Mouse (Mus musculus): Measurements from ENCODE around the gene Tgfbr3. TPM values are rescaled to one million over a fixed set of nuclear protein-coding genes. Genes with fewer than 3 reads are reported as not detected.

The Tgfbr3 gene
- polyA plus RNA-seq, 1 experiment from 2014 or later = 4.3 TPM

GRCm38 (mm10) chr5:107102916-107103315 lies 186.5 kb downstream of the Tgfbr3 start:
- H3K9ac ChIP-seq (ENCODE audit: low read depth, low read length) = no peak overlapping the region
- 57% methylated on average over 4 of the region's 4 CpGs for WGBS

GRCm38 (mm10) chr5:107101684-107102083 lies 187.7 kb downstream of the Tgfbr3 start:
- no peak for ATAC-seq
- no peak overlapping the region for H3K27ac ChIP-seq (ENCODE audit: low read length)
- WGBS = 75% methylated on average over 4 of the region's 4 CpGs
- H3K9ac ChIP-seq (ENCODE audit: low read depth, low read length) = no peak overlapping the region
- no peaks in the 10 kb centered on the region for H3K4me1 ChIP-seq (ENCODE audit: control insufficient read depth, insufficient read depth, low read length)
- H3K9me3 ChIP-seq (replicated peaks; ENCODE audit: control insufficient read depth, low read length, poor library complexity, severe bottlenecking) = no peaks in the 10 kb centered on the region
- no peak overlapping the region for H3K4me3 ChIP-seq (ENCODE audit: low read depth, low read length)
- no peaks in the 10 kb centered on the region for H3K36me3 ChIP-seq (ENCODE audit: control insufficient read depth, insufficient read depth, low read length)
- no peak overlapping the region for H3K4me2 ChIP-seq (ENCODE audit: low read length)
- no peaks in the 10 kb centered on the region for H3K27me3 ChIP-seq (ENCODE audit: control insufficient read depth, insufficient read depth, low read depth, low read length)

More at GRCm38 (mm10) chr5:107102916-107103315, 186.5 kb downstream of the Tgfbr3 start:
- Histone ChIP-seq H3K9me3 (replicated peaks; ENCODE audit: control insufficient read depth, low read length, poor library complexity, severe bottlenecking) (no peaks in the 10 kb centered on the region), H3K4me2 (ENCODE audit: low read length) (no peak overlapping the region), H3K4me3 (ENCODE audit: low read depth, low read length) (no peak overlapping the region), H3K27me3 (ENCODE audit: control insufficient read depth, insufficient read depth, low read depth, low read length) (no peaks in the 10 kb centered on the region), H3K36me3 (ENCODE audit: control insufficient read depth, insufficient read depth, low read length) (no peaks in the 10 kb centered on the region), H3K27ac (ENCODE audit: low read length) (no peak overlapping the region), H3K4me1 (ENCODE audit: control insufficient read depth, insufficient read depth, low read length) (no peaks in the 10 kb centered on the region)
- no peak for ATAC-seq

- Histone ChIP-seq H3K27ac (ENCODE audit: low read length) (no peak overlapping the region), H3K9me3 (replicated peaks; ENCODE audit: control insufficient read depth, low read length, poor library complexity, severe bottlenecking) (no peaks in the 10 kb centered on the region), H3K4me3 (ENCODE audit: low read depth, low read length) (no peak overlapping the region), H3K27me3 (ENCODE audit: control insufficient read depth, insufficient read depth, low read depth, low read length) (no peaks in the 10 kb centered on the region), H3K4me1 (ENCODE audit: control insufficient read depth, insufficient read depth, low read length) (no peaks in the 10 kb centered on the region), H3K9ac (ENCODE audit: low read depth, low read length) (no peak overlapping the region), H3K36me3 (ENCODE audit: control insufficient read depth, insufficient read depth, low read length) (no peaks in the 10 kb centered on the region), H3K4me2 (ENCODE audit: low read length) (no peak overlapping the region)
- no peak for ATAC-seq
- WGBS = 73% methylated on average over 7 of the region's 7 CpGs
Observed at GRCm38 (mm10) chr5:107101135-107101534, 188.3 kb downstream of the Tgfbr3 start.

GRCm38 (mm10) chr5:107099634-107100033 lies 189.8 kb downstream of the Tgfbr3 start:
- Histone ChIP-seq H3K27me3 (ENCODE audit: control insufficient read depth, insufficient read depth, low read depth, low read length) (no peaks in the 10 kb centered on the region), H3K9ac (ENCODE audit: low read depth, low read length) (no peak overlapping the region), H3K4me1 (ENCODE audit: control insufficient read depth, insufficient read depth, low read length) (no peaks in the 10 kb centered on the region), H3K4me3 (ENCODE audit: low read depth, low read length) (no peak overlapping the region), H3K36me3 (ENCODE audit: control insufficient read depth, insufficient read depth, low read length) (no peaks in the 10 kb centered on the region), H3K4me2 (ENCODE audit: low read length) (no peak overlapping the region), H3K9me3 (replicated peaks; ENCODE audit: control insufficient read depth, low read length, poor library complexity, severe bottlenecking) (no peaks in the 10 kb centered on the region), H3K27ac (ENCODE audit: low read length) (no peak overlapping the region)
- no peak for ATAC-seq
- WGBS = 85% methylated on average over 3 of the region's 3 CpGs

GRCm38 (mm10) chr5:107099076-107099475 lies 190.4 kb downstream of the Tgfbr3 start:
- H3K9me3 ChIP-seq (replicated peaks; ENCODE audit: control insufficient read depth, low read length, poor library complexity, severe bottlenecking) = no peaks in the 10 kb centered on the region
- 46% methylated on average over 5 of the region's 6 CpGs for WGBS
- H3K27ac ChIP-seq (ENCODE audit: low read length) = no peak overlapping the region
- no peaks in the 10 kb centered on the region for H3K4me1 ChIP-seq (ENCODE audit: control insufficient read depth, insufficient read depth, low read length)
- H3K4me2 ChIP-seq (ENCODE audit: low read length) = no peak overlapping the region
- no peaks in the 10 kb centered on the region for H3K27me3 ChIP-seq (ENCODE audit: control insufficient read depth, insufficient read depth, low read depth, low read length)
- H3K4me3 ChIP-seq (ENCODE audit: low read depth, low read length) = no peak overlapping the region
- H3K36me3 ChIP-seq (ENCODE audit: control insufficient read depth, insufficient read depth, low read length) = no peaks in the 10 kb centered on the region
- ATAC-seq = no peak
- H3K9ac ChIP-seq (ENCODE audit: low read depth, low read length) = no peak overlapping the region

- 66% methylated on average over 5 of the region's 5 CpGs for WGBS
- Histone ChIP-seq H3K4me1 (ENCODE audit: control insufficient read depth, insufficient read depth, low read length) (no peaks in the 10 kb centered on the region), H3K36me3 (ENCODE audit: control insufficient read depth, insufficient read depth, low read length) (no peaks in the 10 kb centered on the region)
Observed at GRCm38 (mm10) chr5:107098007-107098406, 191.4 kb downstream of the Tgfbr3 start.

GRCm38 (mm10) chr5:107097314-107097713 lies 192.1 kb downstream of the Tgfbr3 start:
- Histone ChIP-seq H3K27me3 (ENCODE audit: control insufficient read depth, insufficient read depth, low read depth, low read length) (no peaks in the 10 kb centered on the region), H3K9me3 (replicated peaks; ENCODE audit: control insufficient read depth, low read length, poor library complexity, severe bottlenecking) (no peaks in the 10 kb centered on the region), H3K4me3 (ENCODE audit: low read depth, low read length) (no peak overlapping the region), H3K27ac (ENCODE audit: low read length) (no peak overlapping the region), H3K9ac (ENCODE audit: low read depth, low read length) (no peak overlapping the region), H3K36me3 (ENCODE audit: control insufficient read depth, insufficient read depth, low read length) (no peaks in the 10 kb centered on the region), H3K4me1 (ENCODE audit: control insufficient read depth, insufficient read depth, low read length) (no peaks in the 10 kb centered on the region), H3K4me2 (ENCODE audit: low read length) (no peak overlapping the region)
- 87% methylated on average over 7 of the region's 7 CpGs for WGBS
- no peak for ATAC-seq

More at GRCm38 (mm10) chr5:107098007-107098406, 191.4 kb downstream of the Tgfbr3 start:
- Histone ChIP-seq H3K9me3 (replicated peaks; ENCODE audit: control insufficient read depth, low read length, poor library complexity, severe bottlenecking) (no peaks in the 10 kb centered on the region), H3K4me2 (ENCODE audit: low read length) (no peak overlapping the region), H3K4me3 (ENCODE audit: low read depth, low read length) (no peak overlapping the region), H3K27ac (ENCODE audit: low read length) (no peak overlapping the region), H3K27me3 (ENCODE audit: control insufficient read depth, insufficient read depth, low read depth, low read length) (no peaks in the 10 kb centered on the region), H3K9ac (ENCODE audit: low read depth, low read length) (no peak overlapping the region)
- ATAC-seq = no peak

GRCm38 (mm10) chr5:107094233-107094632 lies 195.2 kb downstream of the Tgfbr3 start:
- Histone ChIP-seq H3K9ac (ENCODE audit: low read depth, low read length) (no peak overlapping the region), H3K9me3 (replicated peaks; ENCODE audit: control insufficient read depth, low read length, poor library complexity, severe bottlenecking) (no peaks in the 10 kb centered on the region), H3K4me1 (ENCODE audit: control insufficient read depth, insufficient read depth, low read length) (no peaks in the 10 kb centered on the region), H3K27ac (ENCODE audit: low read length) (no peak overlapping the region), H3K4me2 (ENCODE audit: low read length) (no peak overlapping the region), H3K36me3 (ENCODE audit: control insufficient read depth, insufficient read depth, low read length) (no peaks in the 10 kb centered on the region), H3K4me3 (ENCODE audit: low read depth, low read length) (no peak overlapping the region), H3K27me3 (ENCODE audit: control insufficient read depth, insufficient read depth, low read depth, low read length) (no peaks in the 10 kb centered on the region)
- 33% methylated on average over 5 of the region's 5 CpGs for WGBS
- no peak for ATAC-seq

GRCm38 (mm10) chr5:107093253-107093652 lies 196.2 kb downstream of the Tgfbr3 start:
- no peak for ATAC-seq

More at GRCm38 (mm10) chr5:107093253-107093652, 196.2 kb downstream of the Tgfbr3 start:
- H3K4me2 ChIP-seq (ENCODE audit: low read length) = no peak overlapping the region
- peaks cover 3% of the 10 kb centered on the region for H3K4me1 ChIP-seq (ENCODE audit: control insufficient read depth, insufficient read depth, low read length)
- H3K9me3 ChIP-seq (replicated peaks; ENCODE audit: control insufficient read depth, low read length, poor library complexity, severe bottlenecking) = no peaks in the 10 kb centered on the region
- H3K27ac ChIP-seq (ENCODE audit: low read length) = no peak overlapping the region
- H3K9ac ChIP-seq (ENCODE audit: low read depth, low read length) = no peak overlapping the region
- H3K27me3 ChIP-seq (ENCODE audit: control insufficient read depth, insufficient read depth, low read depth, low read length) = no peaks in the 10 kb centered on the region
- no peaks in the 10 kb centered on the region for H3K36me3 ChIP-seq (ENCODE audit: control insufficient read depth, insufficient read depth, low read length)
- no peak overlapping the region for H3K4me3 ChIP-seq (ENCODE audit: low read depth, low read length)
- 87% methylated on average over 3 of the region's 3 CpGs for WGBS

All from midbrain, embryonic 16.5 days (tissue).